Mouse (Mus musculus) hindbrain, embryonic 15.5 days (tissue): ENCODE data around the gene Phactr3. TPM values are rescaled to one million over a fixed set of nuclear protein-coding genes. Genes with fewer than 3 reads are reported as not detected.
A peak's percentile ranks its signal among the peaks of the same experiment; 100 is the strongest.

Source experiments
- ATAC-seq: fragments of 200-750 bp; cut with Nextera tagmentation; 2 replicates; pipeline ENCODE4 v1.8.0; 2017; ENCODE audit warnings: low read depth, moderate number of reproducible peaks, moderate TSS enrichment; ENCODE audit not compliant: low FRiP score
- H3K27ac ChIP-seq: fragments of 300-500 bp; sonication (generic); replicated peaks from 2 replicates; pipeline ENCODE4 v1.5.1; 2015; ENCODE audit warnings: mild to moderate bottlenecking, inconsistent platforms
- H3K27me3 ChIP-seq: fragments of 300-500 bp; sonication (generic); 2 replicates; pipeline ENCODE4 v1.6.1; 2015; ENCODE audit warnings: control low read depth, inconsistent platforms
- H3K36me3 ChIP-seq: fragments of 300-500 bp; sonication (generic); 2 replicates; pipeline ENCODE4 v1.6.1; 2015; ENCODE audit warnings: control low read depth, inconsistent platforms
- H3K4me1 ChIP-seq: fragments of 300-500 bp; sonication (generic); replicated peaks from 2 replicates; pipeline ENCODE4 v1.6.1; 2015; ENCODE audit warnings: control low read depth, inconsistent platforms
- H3K4me2 ChIP-seq: fragments of 300-500 bp; sonication (generic); 2 replicates; pipeline ENCODE4 v1.6.1; 2015; ENCODE audit warnings: moderate library complexity, mild to moderate bottlenecking, inconsistent platforms
- H3K4me3 ChIP-seq: fragments of 300-500 bp; sonication (generic); 2 replicates; pipeline ENCODE4 v1.5.1; 2015; ENCODE audit warnings: mild to moderate bottlenecking, inconsistent platforms
- H3K9ac ChIP-seq: fragments of 300-500 bp; sonication (generic); 2 replicates; pipeline ENCODE4 v1.6.1; 2015; ENCODE audit warnings: inconsistent platforms
- H3K9me3 ChIP-seq: fragments of 300-500 bp; sonication (generic); 2 replicates; pipeline ENCODE4 v1.6.1; 2016; ENCODE audit warnings: control low read depth, inconsistent platforms
- WGBS: fragments of 180-500 bp; shearing (Covaris S2); methylation state at CpG from one replicate; pipeline ENCODE4 v1.1.7; 2015; 5-methylcytosine and 5-hydroxymethylcytosine counted together
- polyA plus RNA-seq: library from polyadenylated mRNA; unstranded; fragments of >200 nt; fragmentation: Nextera tagmentation; extraction: Ambion mirVana; gene quantifications from 2 replicates; pipeline ENCODE4 v1.2.1, GENCODE M21; 2015

Gene Phactr3
- polyA plus RNA-seq, 1 experiment from 2014 or later: 54.8 TPM

DNA sequence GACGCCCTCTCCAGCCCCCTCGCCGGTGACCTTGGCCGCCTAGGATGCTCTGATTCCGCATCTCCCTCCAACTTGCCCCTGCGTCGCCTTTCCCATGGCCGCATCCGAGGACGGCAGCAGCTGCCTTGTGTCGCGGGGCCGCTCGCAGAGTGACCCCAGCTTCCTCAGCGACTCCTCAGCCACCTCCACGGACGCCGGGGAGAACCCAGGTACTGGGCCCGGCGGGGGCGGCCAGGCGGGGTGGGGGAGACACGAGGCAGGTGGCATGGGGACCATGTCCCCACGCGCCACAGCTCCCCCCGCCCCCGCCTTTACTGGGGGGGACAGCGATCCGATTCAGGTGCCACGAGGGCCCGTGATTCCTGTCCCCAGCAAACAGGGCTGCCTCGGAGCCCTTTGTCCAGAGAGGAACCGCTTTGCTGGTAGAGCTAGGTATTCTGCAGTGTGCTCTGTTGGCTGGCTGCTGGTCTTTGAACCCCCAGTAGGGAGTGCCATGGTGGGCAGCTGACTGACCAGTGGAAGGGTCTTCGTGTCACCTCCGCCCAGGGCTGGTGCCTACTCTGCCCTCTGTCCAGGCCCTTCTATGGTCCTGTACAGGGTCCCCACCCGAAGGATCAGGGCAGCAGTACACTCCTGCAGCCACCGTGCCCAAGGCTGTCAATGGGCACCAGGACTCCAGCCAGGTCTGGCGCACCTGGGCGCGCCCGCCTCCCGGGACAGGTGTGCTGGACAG is 23.7 kb downstream of the Phactr3 start:
- peak overlapping the region; percentile 81 for H3K4me2 ChIP-seq
- H3K27me3 ChIP-seq: no peaks in the 10 kb centered on the region
- peak overlapping the region; percentile 88 for H3K9ac ChIP-seq
- no peaks in the 10 kb centered on the region for H3K9me3 ChIP-seq
- H3K4me3 ChIP-seq: peak overlapping the region; percentile 59
- ATAC-seq: peak; percentile 35
- H3K27ac ChIP-seq: peak overlapping the region; percentile 89
- peaks cover 24% of the 10 kb centered on the region for H3K4me1 ChIP-seq
- 9% methylated on average over 42 of the region's 42 CpGs for WGBS
- no peaks in the 10 kb centered on the region for H3K36me3 ChIP-seq

DNA sequence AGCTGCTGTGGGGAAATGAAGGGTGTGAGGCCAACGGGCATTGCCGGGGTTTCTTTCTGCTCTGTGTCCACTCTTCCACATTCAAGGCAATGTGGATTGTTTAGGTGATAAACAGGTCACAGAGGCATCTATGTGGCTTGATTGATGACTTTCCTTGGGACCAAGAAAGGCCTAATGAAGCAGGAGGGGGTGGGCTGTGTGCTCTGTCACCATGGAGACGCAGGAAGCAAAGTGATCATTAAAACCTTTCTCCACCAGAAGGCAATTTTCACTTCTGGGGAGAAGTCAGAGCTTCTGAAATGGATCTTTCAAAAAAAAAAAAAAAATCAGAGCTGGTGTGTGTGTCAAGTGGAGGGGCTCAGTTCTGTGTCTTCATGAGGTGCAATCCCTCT is 24.2 kb downstream of the Phactr3 start:
- Histone ChIP-seq H3K4me3 (peak overlapping the region; percentile 59), H3K4me1 (peaks cover 24% of the 10 kb centered on the region), H3K27ac (peak overlapping the region; percentile 89), H3K27me3 (no peaks in the 10 kb centered on the region), H3K36me3 (no peaks in the 10 kb centered on the region), H3K9me3 (no peaks in the 10 kb centered on the region), H3K9ac (peak overlapping the region; percentile 88), H3K4me2 (peak overlapping the region; percentile 81)
- WGBS: 27% methylated on average over 3 of the region's 3 CpGs
- ATAC-seq: peak; percentile 24

DNA sequence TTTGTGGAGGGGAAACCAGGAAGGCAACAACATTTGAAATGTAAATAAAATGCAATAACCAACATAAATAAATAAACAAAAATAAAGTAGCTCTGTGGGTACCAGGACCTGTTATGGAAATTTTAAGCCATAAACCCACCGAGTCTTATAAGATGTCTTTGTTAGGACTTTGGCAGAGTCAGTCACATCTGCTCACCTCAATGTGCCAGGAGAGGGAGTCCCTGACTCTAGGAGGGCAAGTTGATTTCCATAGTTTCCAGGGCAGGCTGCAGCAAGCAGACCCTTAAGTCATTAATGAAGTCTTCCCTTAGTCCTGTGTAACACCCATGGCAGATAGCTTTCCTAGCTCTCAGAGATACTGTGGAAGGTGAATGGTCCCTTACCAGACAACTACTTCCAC is 25.1 kb downstream of the Phactr3 start:
- no peaks in the 10 kb centered on the region for H3K36me3 ChIP-seq
- no peak for ATAC-seq
- WGBS: 44% methylated on average over 1 of the region's 1 CpGs
- peak overlapping the region; percentile 59 for H3K4me3 ChIP-seq
- H3K27ac ChIP-seq: peak overlapping the region; percentile 89; the same call in 1 of the 2 replicates
- peaks cover 24% of the 10 kb centered on the region for H3K4me1 ChIP-seq
- H3K9ac ChIP-seq: peak overlapping the region; percentile 25; the same call in 1 of the 2 replicates
- no peaks in the 10 kb centered on the region for H3K9me3 ChIP-seq
- peak overlapping the region; percentile 81 for H3K4me2 ChIP-seq
- H3K27me3 ChIP-seq: no peaks in the 10 kb centered on the region

DNA sequence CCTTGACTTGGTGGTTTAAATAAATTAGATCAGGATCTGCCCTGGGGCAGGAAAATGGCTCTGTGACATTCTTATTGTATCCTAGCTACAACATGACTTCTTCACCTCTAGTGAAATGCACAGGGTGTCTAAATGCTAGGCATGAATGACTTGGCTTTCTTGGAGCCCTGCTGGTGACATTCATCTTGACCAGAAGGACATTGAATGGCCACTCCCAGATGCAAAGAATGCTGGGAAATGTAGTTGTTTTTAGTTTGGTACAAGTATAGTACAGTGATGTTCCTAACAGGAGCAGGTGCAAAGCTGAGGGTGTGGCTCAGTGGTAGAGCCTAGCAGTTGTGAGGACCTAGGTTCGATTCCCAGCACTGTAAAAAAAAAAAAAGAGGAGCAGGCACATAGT is 30.5 kb downstream of the Phactr3 start:
- ATAC-seq: no peak
- no peaks in the 10 kb centered on the region for H3K9me3 ChIP-seq
- no peak overlapping the region for H3K27ac ChIP-seq
- no peak overlapping the region for H3K4me2 ChIP-seq
- WGBS: 81% methylated on average over 1 of the region's 1 CpGs
- no peak overlapping the region for H3K9ac ChIP-seq
- H3K36me3 ChIP-seq: no peaks in the 10 kb centered on the region
- H3K27me3 ChIP-seq: no peaks in the 10 kb centered on the region
- H3K4me3 ChIP-seq: no peak overlapping the region
- H3K4me1 ChIP-seq: peaks cover 21% of the 10 kb centered on the region

DNA sequence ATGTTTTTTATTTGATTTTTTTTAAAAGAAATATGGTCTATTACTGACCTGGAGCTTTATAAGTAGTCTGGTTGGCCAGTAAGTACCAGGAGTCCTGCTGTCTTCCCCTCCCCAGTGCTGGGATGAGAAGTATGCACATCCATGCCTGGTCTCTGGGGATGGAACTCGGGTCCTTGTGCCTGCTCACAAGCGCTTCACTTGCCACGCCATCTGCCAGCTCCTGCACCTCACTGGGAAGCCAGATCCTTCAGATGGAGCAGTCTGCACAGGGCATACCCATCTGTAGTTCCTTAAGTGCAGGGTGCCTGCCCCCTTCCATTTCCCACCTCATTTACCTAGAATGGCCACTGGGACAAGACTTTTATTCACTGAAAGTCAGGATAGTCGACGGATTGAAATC is 31.9 kb downstream of the Phactr3 start:
- no peaks in the 10 kb centered on the region for H3K9me3 ChIP-seq
- no peak overlapping the region for H3K4me2 ChIP-seq
- H3K36me3 ChIP-seq: no peaks in the 10 kb centered on the region
- no peak overlapping the region for H3K4me3 ChIP-seq
- no peak for ATAC-seq
- H3K27ac ChIP-seq: no peak overlapping the region
- H3K9ac ChIP-seq: no peak overlapping the region
- no peaks in the 10 kb centered on the region for H3K27me3 ChIP-seq
- peaks cover 23% of the 10 kb centered on the region for H3K4me1 ChIP-seq
- WGBS: 62% methylated on average over 5 of the region's 5 CpGs

DNA sequence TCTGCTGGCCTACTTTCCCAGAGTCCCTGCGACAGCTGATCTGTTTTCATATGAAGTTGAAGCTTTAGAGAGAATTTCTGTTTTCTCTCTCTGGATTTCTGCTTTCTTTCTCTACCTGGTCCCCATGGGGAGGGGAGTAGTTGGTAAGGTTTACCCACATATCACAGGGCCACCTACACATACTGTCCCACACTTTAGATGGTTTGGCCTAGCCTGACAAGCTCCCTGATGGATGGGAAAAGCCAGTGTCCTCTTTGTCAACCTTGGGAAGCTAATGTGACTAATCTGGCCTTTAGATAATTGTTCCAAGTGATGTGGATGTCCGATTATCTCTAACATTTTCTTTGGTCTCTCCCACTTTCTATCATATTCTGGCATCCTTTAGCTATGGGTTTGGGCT is 34.8 kb downstream of the Phactr3 start:
- no peaks in the 10 kb centered on the region for H3K27me3 ChIP-seq
- H3K4me2 ChIP-seq: no peak overlapping the region
- H3K9ac ChIP-seq: no peak overlapping the region
- WGBS: 90% methylated on average over 2 of the region's 2 CpGs
- H3K36me3 ChIP-seq: no peaks in the 10 kb centered on the region
- H3K4me1 ChIP-seq: peaks cover 23% of the 10 kb centered on the region
- ATAC-seq: no peak
- H3K9me3 ChIP-seq: no peaks in the 10 kb centered on the region
- no peak overlapping the region for H3K4me3 ChIP-seq
- peak overlapping the region; percentile 80 for H3K27ac ChIP-seq

DNA sequence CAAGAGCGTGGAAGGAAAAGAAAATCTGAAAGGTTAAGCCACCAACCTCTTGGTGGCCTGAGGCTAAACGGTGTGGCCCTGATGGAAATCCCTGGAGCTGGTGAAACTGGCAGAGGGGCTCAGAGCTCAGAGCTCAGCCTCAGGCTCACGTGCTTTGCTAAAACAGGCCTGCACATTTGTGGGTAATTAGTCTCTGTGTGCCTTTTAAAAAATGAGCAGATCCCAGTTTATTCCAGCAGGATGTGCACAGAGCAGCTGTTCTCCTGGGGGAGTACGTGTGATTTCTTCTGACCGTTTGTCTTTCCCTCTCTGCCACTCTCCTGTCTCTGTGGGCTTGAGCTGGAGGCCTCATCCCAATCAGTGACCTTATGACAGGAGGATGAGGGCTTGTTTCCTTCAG is 35.4 kb downstream of the Phactr3 start:
- H3K36me3 ChIP-seq: no peaks in the 10 kb centered on the region
- no peak overlapping the region for H3K9ac ChIP-seq
- WGBS: 31% methylated on average over 5 of the region's 5 CpGs
- H3K27ac ChIP-seq: peak overlapping the region; percentile 80
- no peak overlapping the region for H3K4me3 ChIP-seq
- ATAC-seq: peak; percentile 1; the same call in 1 of the 2 replicates
- H3K4me2 ChIP-seq: no peak overlapping the region
- H3K4me1 ChIP-seq: peaks cover 28% of the 10 kb centered on the region
- H3K9me3 ChIP-seq: no peaks in the 10 kb centered on the region
- no peaks in the 10 kb centered on the region for H3K27me3 ChIP-seq

DNA sequence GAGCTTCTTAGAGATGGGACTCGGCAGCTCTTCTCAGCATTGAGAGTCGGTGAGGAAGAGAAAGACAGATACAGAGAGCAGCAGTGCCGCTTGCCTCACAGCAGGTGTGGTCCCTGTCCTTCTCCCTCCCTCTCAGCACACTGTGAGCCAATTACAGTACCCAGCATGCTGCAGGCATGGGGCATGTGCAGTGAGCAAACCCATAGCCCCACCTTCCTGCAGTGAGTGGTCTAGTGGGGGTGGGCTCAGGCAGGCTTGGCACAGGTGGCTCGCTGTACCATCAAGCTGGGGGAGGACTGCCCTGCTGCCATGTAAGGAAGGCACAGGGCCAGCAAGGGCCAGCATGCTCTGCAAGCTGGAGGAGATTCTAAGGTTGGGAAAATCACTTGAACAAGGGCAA is 35.8 kb downstream of the Phactr3 start:
- 22% methylated on average over 4 of the region's 4 CpGs for WGBS
- Histone ChIP-seq H3K9ac (no peak overlapping the region), H3K27ac (peak overlapping the region; percentile 80), H3K4me3 (no peak overlapping the region), H3K9me3 (no peaks in the 10 kb centered on the region), H3K27me3 (no peaks in the 10 kb centered on the region), H3K36me3 (no peaks in the 10 kb centered on the region), H3K4me1 (peaks cover 30% of the 10 kb centered on the region), H3K4me2 (no peak overlapping the region)
- ATAC-seq: peak; percentile 65

DNA sequence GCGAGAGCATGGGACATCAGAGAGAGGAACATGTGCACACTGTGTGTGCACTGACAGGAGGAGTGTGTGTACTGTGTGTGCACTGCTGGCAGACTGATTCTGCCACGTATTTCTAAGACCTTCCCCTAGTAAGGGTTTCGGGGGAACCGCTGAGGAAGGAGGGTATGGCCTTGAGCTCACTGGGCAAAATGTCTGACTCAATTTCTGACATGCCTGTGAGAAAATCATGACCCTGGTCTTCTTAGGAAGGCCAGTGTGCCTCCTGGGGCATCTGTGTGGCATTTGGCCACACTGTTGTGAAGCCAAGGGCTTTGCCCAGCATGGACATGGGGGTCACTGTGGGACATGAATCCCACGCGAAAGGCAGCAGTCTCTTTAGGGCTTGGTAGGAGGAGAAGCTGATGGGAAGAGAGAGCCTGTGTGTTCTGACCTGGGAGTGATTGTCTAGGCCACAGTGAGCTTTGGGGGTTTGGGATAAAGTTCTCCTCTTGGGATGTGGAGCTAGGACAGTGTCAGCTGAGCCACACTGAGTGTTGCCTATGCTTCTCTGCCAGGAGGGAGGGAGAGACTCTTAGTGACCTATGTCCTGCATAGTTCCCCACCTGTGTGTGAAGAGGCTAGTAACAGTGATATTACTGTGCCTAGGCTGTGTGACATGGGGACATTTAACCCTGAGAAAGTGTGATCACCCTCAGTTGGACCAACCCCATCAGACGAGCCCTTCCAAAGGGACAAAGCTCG is 36.6 kb downstream of the Phactr3 start:
- H3K36me3 ChIP-seq: no peaks in the 10 kb centered on the region
- ATAC-seq: no peak
- no peak overlapping the region; the same call in 1 of the 2 replicates for H3K27ac ChIP-seq
- no peak overlapping the region for H3K9ac ChIP-seq
- H3K4me2 ChIP-seq: no peak overlapping the region
- H3K4me1 ChIP-seq: peaks cover 30% of the 10 kb centered on the region
- no peaks in the 10 kb centered on the region for H3K9me3 ChIP-seq
- H3K27me3 ChIP-seq: no peaks in the 10 kb centered on the region
- 83% methylated on average over 8 of the region's 8 CpGs for WGBS
- H3K4me3 ChIP-seq: no peak overlapping the region

DNA sequence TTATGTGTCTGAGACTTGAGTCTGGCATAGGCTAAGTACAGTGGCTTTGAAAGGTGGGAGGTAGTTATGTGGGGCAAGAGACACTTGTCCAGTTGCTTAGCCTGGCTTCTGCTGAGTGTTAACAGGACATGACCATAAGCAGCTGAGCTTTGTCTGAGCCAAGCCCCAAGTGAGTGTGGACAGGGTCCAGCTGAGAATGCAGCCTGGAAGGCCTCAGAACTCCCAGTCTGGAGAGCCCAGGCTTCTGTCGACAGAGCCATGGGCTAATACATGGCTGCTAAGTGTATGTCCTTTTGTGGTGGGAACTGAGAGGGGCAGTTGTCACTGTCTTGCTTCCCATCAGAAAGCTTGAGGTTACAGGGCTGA is 37.1 kb downstream of the Phactr3 start:
- H3K27ac ChIP-seq: no peak overlapping the region
- ATAC-seq: no peak
- H3K36me3 ChIP-seq: no peaks in the 10 kb centered on the region
- WGBS: 80% methylated on average over 1 of the region's 1 CpGs
- no peak overlapping the region for H3K4me2 ChIP-seq
- H3K9me3 ChIP-seq: no peaks in the 10 kb centered on the region
- H3K27me3 ChIP-seq: no peaks in the 10 kb centered on the region
- no peak overlapping the region for H3K4me3 ChIP-seq
- peaks cover 30% of the 10 kb centered on the region for H3K4me1 ChIP-seq
- H3K9ac ChIP-seq: no peak overlapping the region

DNA sequence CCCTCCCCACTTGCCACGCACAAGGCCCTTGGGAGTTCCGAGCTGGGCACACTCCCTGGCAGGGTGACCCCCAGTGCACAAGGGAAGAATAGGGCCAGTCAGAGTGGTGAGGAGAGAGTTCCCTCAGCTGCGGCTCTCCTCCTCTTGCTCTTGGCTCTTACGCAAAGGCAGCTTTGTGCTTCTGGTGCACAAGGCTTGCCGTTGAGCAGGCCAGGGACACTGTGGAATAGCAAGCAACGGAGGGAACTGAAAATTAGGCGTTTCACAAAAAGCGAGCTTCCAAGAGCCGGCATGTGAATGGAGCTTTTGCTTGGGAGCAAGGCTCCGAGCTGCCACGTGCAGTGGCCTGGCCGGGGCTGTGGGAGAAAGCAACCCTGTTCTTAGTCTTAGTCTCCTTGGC is 40.2 kb downstream of the Phactr3 start:
- no peak overlapping the region for H3K4me3 ChIP-seq
- H3K4me2 ChIP-seq: no peak overlapping the region
- H3K4me1 ChIP-seq: peaks cover 21% of the 10 kb centered on the region
- no peaks in the 10 kb centered on the region for H3K27me3 ChIP-seq
- no peaks in the 10 kb centered on the region for H3K9me3 ChIP-seq
- H3K27ac ChIP-seq: peak overlapping the region; percentile 54; the same call in 1 of the 2 replicates
- no peaks in the 10 kb centered on the region for H3K36me3 ChIP-seq
- WGBS: 80% methylated on average over 12 of the region's 12 CpGs
- ATAC-seq: peak; percentile 43
- no peak overlapping the region for H3K9ac ChIP-seq

DNA sequence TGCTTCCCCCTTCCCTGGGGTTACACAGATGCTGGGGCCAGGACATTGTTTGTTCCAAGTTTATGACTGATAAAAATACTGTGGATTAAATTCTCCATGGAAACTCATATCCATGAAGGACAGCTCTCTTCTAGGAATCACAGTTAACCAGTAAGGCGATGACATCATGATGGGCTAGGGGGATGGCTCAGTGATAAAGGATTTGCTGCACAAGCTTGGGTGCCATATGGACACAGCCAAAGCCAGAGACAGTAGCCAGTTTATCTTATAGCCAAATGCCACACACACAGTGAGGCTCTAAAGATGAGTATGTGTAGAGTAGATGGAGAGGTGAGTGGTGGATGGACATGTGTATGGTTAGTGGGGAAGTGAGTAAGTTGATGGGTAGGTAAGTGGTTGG is 45.2 kb downstream of the Phactr3 start:
- no peak overlapping the region for H3K27ac ChIP-seq
- H3K36me3 ChIP-seq: no peaks in the 10 kb centered on the region
- no peaks in the 10 kb centered on the region for H3K27me3 ChIP-seq
- no peak overlapping the region for H3K4me2 ChIP-seq
- H3K9me3 ChIP-seq: no peaks in the 10 kb centered on the region
- no peak overlapping the region for H3K4me3 ChIP-seq
- no peak for ATAC-seq
- 96% methylated on average over 1 of the region's 1 CpGs for WGBS
- no peak overlapping the region for H3K9ac ChIP-seq
- H3K4me1 ChIP-seq: peaks cover 4% of the 10 kb centered on the region; the same call in 1 of the 2 replicates
